In genomic region chr12:51845261-51845660, GRCm38 (mm10) we compare ENCODE assay signal across 8 mouse cellular contexts. TPM values are rescaled to one million over a fixed set of nuclear protein-coding genes. Genes with fewer than 3 reads are reported as not detected.
DNase-seq lines count a peak whose midpoint lies in the region; ATAC-seq and TF ChIP-seq lines count a peak whose summit lies in the region.

No protein-coding gene starts in this region.

- no peak for DNase-seq in heart, adult 8-10 months (ENCODE audit: low spot score)
- no peak for DNase-seq in ES-E14 (ENCODE audit: low read depth, low spot score)
- DNase-seq in hindbrain, embryonic 10.5 days (ENCODE audit: low spot score), result no peak
- DNase-seq in liver, postnatal 0 days, result peak; percentile 42
- no peak for DNase-seq in adrenal gland, adult 2 months
- no peak for DNase-seq in left cerebral cortex, postnatal 4 days
- no peak for DNase-seq in embryo, embryonic 10 days (ENCODE audit: low spot score)

- no peak for ATAC-seq in heart, embryonic 12.5 days (ENCODE audit: insufficient number of reproducible peaks, low FRiP score)
- ATAC-seq in liver, postnatal 0 days, result peak; percentile 27

- H3K27me3 ChIP-seq in heart, embryonic 12.5 days (replicated peaks), result no peaks in the 10 kb centered on the region
- H3K27me3 ChIP-seq in hindbrain, embryonic 10.5 days (ENCODE audit: insufficient read depth, poor library complexity, severe bottlenecking), result 0 out of 2 replicates have a peak, but pooled peaks cover 8% of the 10 kb centered on the region
- H3K27me3 ChIP-seq in liver, postnatal 0 days (ENCODE audit: insufficient read depth, low read length), result no peaks in the 10 kb centered on the region

- no peaks in the 10 kb centered on the region for H3K9me3 ChIP-seq in heart, embryonic 12.5 days (replicated peaks)
- H3K9me3 ChIP-seq in ES-E14 (ENCODE audit: control insufficient read depth, insufficient read depth, low read depth, low read length), result no peaks in the 10 kb centered on the region
- H3K9me3 ChIP-seq in hindbrain, embryonic 10.5 days, result no peaks in the 10 kb centered on the region
- no peaks in the 10 kb centered on the region for H3K9me3 ChIP-seq in liver, postnatal 0 days (ENCODE audit: low read length)

- no peaks in the 10 kb centered on the region for H3K36me3 ChIP-seq in heart, embryonic 12.5 days
- no peaks in the 10 kb centered on the region for H3K36me3 ChIP-seq in ES-E14 (ENCODE audit: control insufficient read depth, insufficient read depth, low read length, poor library complexity, severe bottlenecking)
- H3K36me3 ChIP-seq in hindbrain, embryonic 10.5 days, result no peaks in the 10 kb centered on the region
- H3K36me3 ChIP-seq in liver, postnatal 0 days (replicated peaks; ENCODE audit: insufficient read depth, low read length), result no peaks in the 10 kb centered on the region

- H3K4me3 ChIP-seq in heart, embryonic 12.5 days, result peak overlapping the region; percentile 72
- peak overlapping the region; percentile 17 to 69; a peak in 2 of 4 replicates for H3K4me3 ChIP-seq in ES-E14 (ENCODE audit: insufficient read depth in 1 of 2, low read depth in 1 of 2, low read length in 2 of 2, poor library complexity in 1 of 2, severe bottlenecking in 1 of 2)
- H3K4me3 ChIP-seq in hindbrain, embryonic 10.5 days, result peak overlapping the region; percentile 67
- 0 out of 2 replicates have a peak overlapping the region, but pooled peaks have one; percentile 46 for H3K4me3 ChIP-seq in liver, postnatal 0 days (ENCODE audit: low read depth, low read length)

- TF ChIP-seq EP300 in liver, postnatal 0 days (IDR thresholded peaks at IDR 0.05; ENCODE audit: low read depth), result no peak

- H3K9ac ChIP-seq in heart, embryonic 12.5 days, result no peak overlapping the region
- no peak overlapping the region for H3K9ac ChIP-seq in ES-E14 (ENCODE audit: insufficient read depth, low read depth, low read length, poor library complexity, severe bottlenecking)
- H3K9ac ChIP-seq in liver, postnatal 0 days (replicated peaks), result no peak overlapping the region

- 31% methylated on average over 1 of the region's 1 CpGs for WGBS in heart, embryonic 12.5 days
- WGBS in hindbrain, embryonic 10.5 days, result 20% methylated on average over 1 of the region's 1 CpGs
- WGBS in liver, postnatal 0 days (ENCODE audit: insufficient replicate concordance), result 22% methylated on average over 1 of the region's 1 CpGs

- H3K27ac ChIP-seq in heart, embryonic 12.5 days (ENCODE audit: poor library complexity, severe bottlenecking), result peak overlapping the region; percentile 58; the same call in 1 of the 2 replicates
- H3K27ac ChIP-seq in ES-E14 (ENCODE audit: insufficient read depth, low read depth, low read length, poor library complexity, severe bottlenecking), result peak overlapping the region; percentile 62; the same call in 1 of the 2 replicates
- H3K27ac ChIP-seq in hindbrain, embryonic 10.5 days, result peak overlapping the region; percentile 87; the same call in 1 of the 2 replicates
- H3K27ac ChIP-seq in liver, postnatal 0 days (ENCODE audit: low read depth), result peak overlapping the region; percentile 94

- peaks cover 20% of the 10 kb centered on the region for H3K4me1 ChIP-seq in heart, embryonic 12.5 days (replicated peaks)
- H3K4me1 ChIP-seq in ES-E14 (ENCODE audit: control insufficient read depth in 2 of 2, insufficient read depth in 2 of 2, low read length in 2 of 2, poor library complexity in 1 of 2), result peaks cover 1 to 9% of the 10 kb centered on the region in 2 experiments; a peak in 2 of 4 replicates
- H3K4me1 ChIP-seq in hindbrain, embryonic 10.5 days (replicated peaks), result peaks cover 16% of the 10 kb centered on the region
- peaks cover 48% of the 10 kb centered on the region for H3K4me1 ChIP-seq in liver, postnatal 0 days (ENCODE audit: insufficient read depth)

- intact Hi-C loops in left cerebral cortex, postnatal 4 days (cut with DNase I), result no loop called here

- peak overlapping the region; percentile 85 for H3K4me2 ChIP-seq in heart, embryonic 12.5 days
- peak overlapping the region; percentile 66; the same call in 1 of the 2 replicates for H3K4me2 ChIP-seq in liver, postnatal 0 days (ENCODE audit: low read depth, low read length)

- TF ChIP-seq CTCF in liver, postnatal 0 days (IDR thresholded peaks at IDR 0.05; ENCODE audit: low read depth), result no peak

- in situ Hi-C loops in ES-E14 (cut with MboI; ENCODE audit: low sequenced_read_pairs in 2 of 2, unreplicated experiment in 2 of 2), result no loop called here

TF ChIP-seq in ES-E14, 5 proteins besides CTCF, POLR2A, EP300 and RAD21:
- no peak for TF ChIP-seq HCFC1 (IDR thresholded peaks at IDR 0.05; ENCODE audit: borderline replicate concordance, insufficient read depth, low read length)
- no peak for TF ChIP-seq MAFK (IDR thresholded peaks at IDR 0.05; ENCODE audit: insufficient read depth, low read depth, low read length)
- no peak for TF ChIP-seq ZNF384 (IDR thresholded peaks at IDR 0.05; ENCODE audit: low read depth, low read length)
- no peak for TF ChIP-seq CHD2 (IDR thresholded peaks at IDR 0.05; ENCODE audit: low read depth, low read length)
- TF ChIP-seq ZC3H11A (IDR thresholded peaks at IDR 0.05; ENCODE audit: borderline replicate concordance, low read depth, low read length), result no peak

RNA-seq across cellular contexts. Expression of gene Hectd1, which starts 15.9 kb away (rescaled TPM):
- 38.9 and 41.1 TPM in 2 replicates for polyA plus RNA-seq in heart, embryonic 12.5 days (2016; fragmentation: Nextera tagmentation; extraction: Ambion mirVana)
- 10 to 100 TPM; 77.7 to 80.2 (median 79.4) TPM for total RNA-seq in heart, adult 8-10 months (2022)
- total RNA-seq in ES-E14 (2012; rRNA removed), result 38.2 and 45.1 TPM in 2 replicates
- polyA plus RNA-seq in hindbrain, embryonic 10.5 days (2016; fragmentation: Nextera tagmentation; extraction: Ambion mirVana), result 28.1 and 31.1 TPM in 2 replicates
- polyA plus RNA-seq in liver, postnatal 0 days (2015; fragmentation: Nextera tagmentation; extraction: Ambion mirVana), result 18.2 and 20.6 TPM in 2 replicates
- total RNA-seq in adrenal gland, adult 2 months (2021), result 10 to 100 TPM; 70.7 to 81.7 TPM
- 6.3 and 8.0 TPM in 2 replicates for polyA plus RNA-seq in adrenal gland, adult 2 months (2012; rRNA removed)
- total RNA-seq in left cerebral cortex, postnatal 4 days (2021), result 10 to 100 TPM; 93.8 to 99.4 TPM
